Mouse (Mus musculus) hindbrain, embryonic 12.5 days (tissue): ENCODE data around the gene Plekhh1. TPM values are rescaled to one million over a fixed set of nuclear protein-coding genes. Genes with fewer than 3 reads are reported as not detected.

ENCODE experiments used
- ATAC-seq: fragments of 200-750 bp; cut with Nextera tagmentation; 2 replicates; pipeline ENCODE4 v1.8.0; 2017; ENCODE audit warnings: moderate TSS enrichment; ENCODE audit not compliant: low FRiP score
- H3K27ac ChIP-seq: fragments of 300-500 bp; sonication (generic); 2 replicates; pipeline ENCODE4 v1.5.1; 2016; ENCODE audit warnings: mild to moderate bottlenecking
- H3K27me3 ChIP-seq: fragments of 300-500 bp; sonication (generic); 2 replicates; pipeline ENCODE4 v1.6.1; 2016; ENCODE audit warnings: mild to moderate bottlenecking
- H3K36me3 ChIP-seq: fragments of 300-500 bp; sonication (generic); 2 replicates; pipeline ENCODE4 v1.6.1; 2016; ENCODE audit warnings: mild to moderate bottlenecking
- H3K4me1 ChIP-seq: fragments of 300-500 bp; sonication (generic); 2 replicates; pipeline ENCODE4 v1.6.1; 2016
- H3K4me2 ChIP-seq: fragments of 300-500 bp; sonication (generic); replicated peaks from 2 replicates; pipeline ENCODE4 v1.6.1; 2016; ENCODE audit warnings: mild to moderate bottlenecking
- H3K4me3 ChIP-seq: fragments of 300-500 bp; sonication (generic); 2 replicates; pipeline ENCODE4 v1.5.1; 2016; ENCODE audit warnings: mild to moderate bottlenecking
- H3K9ac ChIP-seq: fragments of 300-500 bp; sonication (generic); 2 replicates; pipeline ENCODE4 v1.6.1; 2016; ENCODE audit warnings: mild to moderate bottlenecking, moderate library complexity
- H3K9me3 ChIP-seq: fragments of 300-500 bp; sonication (generic); replicated peaks from 2 replicates; pipeline ENCODE4 v1.6.1; 2016; ENCODE audit warnings: mild to moderate bottlenecking
- WGBS: fragments of 180-500 bp; shearing (Covaris S2); methylation state at CpG from one replicate; pipeline ENCODE4 v1.1.7; 2016; 5-methylcytosine and 5-hydroxymethylcytosine counted together
- polyA plus RNA-seq: library from polyadenylated mRNA; unstranded; fragments of >200 nt; fragmentation: Nextera tagmentation; extraction: Ambion mirVana; gene quantifications from 2 replicates; pipeline ENCODE4 v1.2.1, GENCODE M21; 2016

Gene Plekhh1
- polyA plus RNA-seq, 1 experiment from 2014 or later, result 5.7 TPM

- H3K27me3 ChIP-seq, result no peaks in the 10 kb centered on the region
- H3K4me2 ChIP-seq, result no peak overlapping the region
- H3K27ac ChIP-seq, result no peak overlapping the region
- no peaks in the 10 kb centered on the region for H3K9me3 ChIP-seq
- H3K4me3 ChIP-seq, result no peak overlapping the region
- no peaks in the 10 kb centered on the region for H3K4me1 ChIP-seq
- H3K9ac ChIP-seq, result no peak overlapping the region
- no peaks in the 10 kb centered on the region for H3K36me3 ChIP-seq
- no peak for ATAC-seq
- WGBS, result 63% methylated on average over 3 of the region's 3 CpGs
Measured at GRCm38 (mm10) chr12:79097106-79097752, 68.3 kb downstream of the Plekhh1 start.

- ATAC-seq, result no peak
- H3K4me3 ChIP-seq, result no peak overlapping the region
- 86% methylated on average over 3 of the region's 3 CpGs for WGBS
Measured at GRCm38 (mm10) chr12:79103773-79104172, 74.8 kb downstream of the Plekhh1 start.

GRCm38 (mm10) chr12:79104544-79104943 lies 75.6 kb downstream of the Plekhh1 start:
- no peak overlapping the region for H3K27ac ChIP-seq
- no peaks in the 10 kb centered on the region for H3K4me1 ChIP-seq
- ATAC-seq, result no peak
- H3K9ac ChIP-seq, result no peak overlapping the region
- no peak overlapping the region for H3K4me2 ChIP-seq
- H3K36me3 ChIP-seq, result no peaks in the 10 kb centered on the region
- whole genome bisulfite sequencing, result 78% methylated on average over 2 of the region's 2 CpGs
- no peak overlapping the region for H3K4me3 ChIP-seq
- no peaks in the 10 kb centered on the region for H3K27me3 ChIP-seq
- no peaks in the 10 kb centered on the region for H3K9me3 ChIP-seq

More at GRCm38 (mm10) chr12:79103773-79104172, 74.8 kb downstream of the Plekhh1 start:
- Histone ChIP-seq H3K9me3 (no peaks in the 10 kb centered on the region), H3K27ac (no peak overlapping the region), H3K9ac (no peak overlapping the region), H3K36me3 (no peaks in the 10 kb centered on the region), H3K27me3 (no peaks in the 10 kb centered on the region), H3K4me2 (no peak overlapping the region), H3K4me1 (no peaks in the 10 kb centered on the region)

- ATAC-seq, result no peak
- WGBS, result 93% methylated on average over 5 of the region's 5 CpGs
- H3K27me3 ChIP-seq, result no peaks in the 10 kb centered on the region
- no peaks in the 10 kb centered on the region for H3K36me3 ChIP-seq
- H3K4me2 ChIP-seq, result no peak overlapping the region
- no peak overlapping the region for H3K9ac ChIP-seq
- no peaks in the 10 kb centered on the region for H3K4me1 ChIP-seq
- H3K4me3 ChIP-seq, result no peak overlapping the region
- H3K9me3 ChIP-seq, result no peaks in the 10 kb centered on the region
- H3K27ac ChIP-seq, result no peak overlapping the region
Measured at GRCm38 (mm10) chr12:79105312-79105711, 76.3 kb downstream of the Plekhh1 start.

- Histone ChIP-seq H3K27ac (no peak overlapping the region), H3K4me1 (no peaks in the 10 kb centered on the region), H3K27me3 (no peaks in the 10 kb centered on the region), H3K4me3 (no peak overlapping the region), H3K9me3 (no peaks in the 10 kb centered on the region), H3K4me2 (no peak overlapping the region), H3K36me3 (no peaks in the 10 kb centered on the region), H3K9ac (no peak overlapping the region)
- ATAC-seq, result no peak
- 92% methylated on average over 4 of the region's 4 CpGs for WGBS
Measured at GRCm38 (mm10) chr12:79118991-79119390, 90.0 kb downstream of the Plekhh1 start.

GRCm38 (mm10) chr12:79122820-79123219 lies 93.9 kb downstream of the Plekhh1 start:
- ATAC-seq, result no peak
- WGBS, result 43% methylated on average over 3 of the region's 3 CpGs

GRCm38 (mm10) chr12:79130299-79131177 lies 101.6 kb downstream of the Plekhh1 start, which contains the start of gene Arg2:
Gene Arg2, plus strand, starts transcription at chr12:79130777.
- H3K27me3 ChIP-seq, result peaks cover 38% of the 10 kb centered on the region
- no peak within 1 kb of the TSS for H3K27ac ChIP-seq
- peak within 1 kb of the TSS; percentile 47 for H3K4me3 ChIP-seq

More at GRCm38 (mm10) chr12:79122820-79123219, 93.9 kb downstream of the Plekhh1 start:
- H3K9ac ChIP-seq, result no peak overlapping the region
- H3K27me3 ChIP-seq, result no peaks in the 10 kb centered on the region
- no peak overlapping the region for H3K27ac ChIP-seq
- no peak overlapping the region for H3K4me2 ChIP-seq
- H3K4me3 ChIP-seq, result no peak overlapping the region
- no peaks in the 10 kb centered on the region for H3K9me3 ChIP-seq
- no peaks in the 10 kb centered on the region for H3K36me3 ChIP-seq
- no peaks in the 10 kb centered on the region for H3K4me1 ChIP-seq

More at GRCm38 (mm10) chr12:79130299-79131177, 101.6 kb downstream of the Plekhh1 start, which contains the start of gene Arg2:
- under 1% methylated on average over 47 of the region's 47 CpGs for WGBS
- H3K4me1 ChIP-seq, result peaks cover 7% of the 10 kb centered on the region
- no peaks in the 10 kb centered on the region for H3K36me3 ChIP-seq
- no peaks in the 10 kb centered on the region for H3K9me3 ChIP-seq
- peak within 1 kb of the TSS; percentile 61 for H3K9ac ChIP-seq
- peak; percentile 93 for ATAC-seq
- H3K4me2 ChIP-seq, result peak within 1 kb of the TSS; percentile 92

Other genes starting within 250 kb of the Plekhh1 start
- 95.4 and 98.4 TPM in 2 replicates for gene Atp6v1d, start 167.5 kb upstream of the Plekhh1 start, polyA plus RNA-seq
- 161 TPM in 2 replicates for gene Eif2s1, start 167.3 kb upstream of the Plekhh1 start, polyA plus RNA-seq
- gene Plek2, start 122.2 kb upstream of the Plekhh1 start, polyA plus RNA-seq, result 2.5 and 2.6 TPM in 2 replicates
- 23.6 and 27.5 TPM in 2 replicates for gene Tmem229b, start 21.5 kb upstream of the Plekhh1 start, polyA plus RNA-seq
- gene Pigh, start 60.5 kb downstream of the Plekhh1 start, polyA plus RNA-seq, result 27.1 and 28.3 TPM in 2 replicates
- 16.4 and 17.6 TPM in 2 replicates for gene Arg2, start 101.6 kb downstream of the Plekhh1 start, polyA plus RNA-seq
- 126 and 131 TPM in 2 replicates for gene Vti1b, start 143.5 kb downstream of the Plekhh1 start, polyA plus RNA-seq
- gene Rdh11, start 163.1 kb downstream of the Plekhh1 start, polyA plus RNA-seq, result 28.2 and 28.9 TPM in 2 replicates
- 1.1 and 1.5 TPM in 2 replicates for gene Rdh12, start 179.8 kb downstream of the Plekhh1 start, polyA plus RNA-seq